Comparison of ENCODE assay signal across 8 mouse cellular contexts in genomic region chr1:43269685-43270084, GRCm38 (mm10).
DNase-seq lines count a peak whose midpoint lies in the region; ATAC-seq and TF ChIP-seq lines count a peak whose summit lies in the region.

No protein-coding gene starts in this region.

- no peak overlapping the region for H3K9ac ChIP-seq in lung, embryonic 14.5 days

- peak; percentile 47 for TF ChIP-seq CTCF in lung, embryonic 14.5 days (IDR thresholded peaks at IDR 0.05; ENCODE audit: low read depth)

- H3K4me3 ChIP-seq in lung, embryonic 14.5 days (ENCODE audit: low read depth, low read length): no peak overlapping the region

- H3K27ac ChIP-seq in lung, embryonic 14.5 days (ENCODE audit: low read depth): no peak overlapping the region

- no peaks in the 10 kb centered on the region for H3K4me1 ChIP-seq in lung, embryonic 14.5 days (ENCODE audit: insufficient read depth)

- no peak overlapping the region for H3K4me2 ChIP-seq in lung, embryonic 14.5 days

- 33% methylated on average over 7 of the region's 7 CpGs for WGBS in lung, embryonic 14.5 days

- no peaks in the 10 kb centered on the region for H3K9me3 ChIP-seq in lung, embryonic 14.5 days (ENCODE audit: low read depth, low read length)

- peak; percentile 70 for ATAC-seq in frontal cortex, adult (ENCODE audit: low TSS enrichment)
- ATAC-seq in lung, embryonic 14.5 days (ENCODE audit: insufficient read depth): no peak
- ATAC-seq in common myeloid progenitor, adult 5-6 weeks (replicated peaks; ENCODE audit: low read depth, poor library complexity, severe bottlenecking): 0 out of 2 replicates have a peak, but pooled peaks have one; percentile 25
- 0 out of 2 replicates have a peak, but pooled peaks have one; percentile 31 for ATAC-seq in megakaryocyte progenitor cell, adult 5-6 weeks (replicated peaks; ENCODE audit: poor library complexity)
- no peak for ATAC-seq in monocyte, adult 5-6 weeks (replicated peaks; ENCODE audit: insufficient number of reproducible peaks, low FRiP score, low TSS enrichment, poor library complexity, severe bottlenecking)

- no peaks in the 10 kb centered on the region for H3K27me3 ChIP-seq in lung, embryonic 14.5 days (ENCODE audit: insufficient read depth, low read length)

- H3K36me3 ChIP-seq in lung, embryonic 14.5 days (ENCODE audit: insufficient read depth): no peaks in the 10 kb centered on the region

- DNase-seq in frontal cortex, postnatal 36 days (ENCODE audit: low spot score in 2 of 2): no peak
- DNase-seq in lung, embryonic 14.5 days: peak; percentile 47
- no peak for DNase-seq in lung, postnatal 25 days (ENCODE audit: low spot score)
- no peak for DNase-seq in thymus, postnatal 25 days

Comparison
In these comparisons a context has a peak if more than half of its experiments do, and no peak if none do; other contexts are left out.
1. ATAC-seq: peak in frontal cortex, adult (single experiment), common myeloid progenitor, adult 5-6 weeks (single experiment) and megakaryocyte progenitor cell, adult 5-6 weeks (single experiment); none in lung, embryonic 14.5 days (single experiment) and monocyte, adult 5-6 weeks (single experiment).